Mouse (Mus musculus): ENCODE results near the gene Chrna9. TPM values are rescaled to one million over a fixed set of nuclear protein-coding genes. Genes with fewer than 3 reads are reported as not detected.
A peak's percentile ranks its signal among the peaks of the same experiment; 100 is the strongest.

Chrna9 gene
- total RNA-seq (2014; fragmentation: Nextera tagmentation) (not detected in 2 replicates), total RNA-seq (2017) (not detected in 2 replicates)

GRCm38 (mm10) chr5:65934783-65935182 is at the start of gene Chrna9:
TSS of gene Chrna9 (plus strand) at chr5:65934921.
- ATAC-seq (replicated peaks; ENCODE audit: poor library complexity, severe bottlenecking), result no peak

GRCm38 (mm10) chr5:65885699-65886443 is 48.9 kb upstream of the Chrna9 start:
- ATAC-seq (replicated peaks; ENCODE audit: poor library complexity, severe bottlenecking), result no peak

DNA sequence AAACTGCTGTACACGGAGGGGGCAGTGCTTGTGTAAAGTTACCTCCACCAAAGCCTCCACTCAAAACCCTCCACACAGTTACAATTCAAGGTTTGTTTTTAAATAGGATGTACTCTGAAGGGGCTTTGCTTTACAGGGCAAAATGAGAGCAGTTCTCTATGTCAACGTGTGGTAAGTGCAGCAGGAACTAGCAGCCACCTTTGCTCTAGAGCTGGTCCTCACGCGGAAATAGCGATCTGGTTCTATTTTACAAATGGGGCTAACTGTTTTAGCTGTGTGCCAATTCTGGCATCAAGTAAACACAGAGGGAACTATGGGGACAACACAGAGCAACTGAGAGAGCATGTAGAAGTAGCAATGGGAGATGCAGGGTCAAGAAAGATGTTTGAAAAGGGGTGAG is 46.6 kb upstream of the Chrna9 start:
- no peak for ATAC-seq (replicated peaks; ENCODE audit: poor library complexity, severe bottlenecking)

DNA sequence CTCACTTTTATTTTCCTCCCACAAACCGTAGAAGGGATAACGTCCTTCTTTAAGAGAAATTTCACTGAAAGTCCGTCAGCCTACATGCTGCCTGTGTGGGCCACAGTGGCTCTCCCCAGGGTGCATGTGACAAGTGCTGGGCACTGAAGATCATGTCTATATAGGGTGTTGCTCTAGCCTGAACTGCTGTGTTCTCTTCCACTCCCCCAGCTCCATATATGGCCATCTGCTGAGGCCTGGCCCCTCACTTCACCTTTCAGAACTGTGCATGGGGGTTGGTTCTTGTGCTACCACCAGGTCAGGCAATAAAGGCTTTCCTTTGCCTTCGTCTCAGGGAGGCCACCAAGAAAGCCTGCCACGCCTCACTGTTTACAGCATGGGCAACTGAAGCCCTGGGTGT is 45.7 kb upstream of the Chrna9 start:
- peak; percentile 33; the same call in 1 of the 2 replicates for ATAC-seq (replicated peaks; ENCODE audit: poor library complexity, severe bottlenecking)

DNA sequence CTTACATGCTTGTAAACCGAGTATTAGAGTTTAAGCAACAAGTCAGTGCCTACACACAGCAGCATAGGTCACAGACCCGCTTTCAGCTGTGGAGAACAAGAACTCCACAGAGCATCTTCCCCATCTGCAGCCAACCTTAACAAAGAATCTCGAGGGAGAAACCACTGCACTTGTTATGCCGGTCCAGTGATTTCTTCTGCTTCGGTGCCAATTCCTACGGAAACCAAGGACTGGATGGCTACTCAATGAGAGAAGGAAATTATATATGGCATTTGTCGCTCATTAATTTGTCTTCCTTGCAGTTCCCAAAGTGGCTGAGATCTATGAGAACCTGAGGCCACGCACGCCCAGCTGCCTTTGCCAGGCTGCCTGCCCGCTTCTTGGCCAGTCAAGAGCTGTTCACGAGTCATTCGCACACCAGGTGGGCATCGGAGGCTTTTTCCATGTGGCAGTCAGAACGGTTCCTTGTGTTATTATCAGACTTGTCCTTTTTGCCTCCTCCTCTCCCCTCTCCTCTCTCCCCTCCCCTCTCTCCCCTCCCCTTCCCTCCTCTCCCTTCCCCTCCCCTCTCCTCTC is 43.4 kb upstream of the Chrna9 start:
- no peak for ATAC-seq (replicated peaks; ENCODE audit: poor library complexity, severe bottlenecking)

- ATAC-seq (replicated peaks; ENCODE audit: poor library complexity, severe bottlenecking), result no peak
Measured at GRCm38 (mm10) chr5:65895121-65895692, 39.5 kb upstream of the Chrna9 start.

- no peak for ATAC-seq (replicated peaks; ENCODE audit: poor library complexity, severe bottlenecking)
Measured at GRCm38 (mm10) chr5:65895764-65896163, 39.0 kb upstream of the Chrna9 start.

DNA sequence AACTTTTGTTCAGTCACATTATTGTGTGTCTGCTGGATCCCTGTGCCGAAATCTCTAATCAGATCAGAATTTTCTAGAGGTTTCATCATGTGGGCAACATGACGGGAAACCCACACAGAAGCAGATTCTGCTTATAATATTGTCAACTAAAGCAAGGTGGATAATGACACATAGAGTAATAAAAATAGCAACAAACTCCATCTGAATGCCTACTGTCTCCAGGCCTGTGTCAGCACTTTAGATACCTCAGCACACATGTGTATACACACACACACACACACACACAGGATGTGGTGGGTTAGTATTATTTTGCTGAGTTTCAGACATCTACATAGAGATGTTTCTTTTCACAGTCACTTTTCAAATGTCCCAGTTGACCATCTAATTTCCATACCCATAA is 37.0 kb upstream of the Chrna9 start:
- ATAC-seq (replicated peaks; ENCODE audit: poor library complexity, severe bottlenecking), result no peak

GRCm38 (mm10) chr5:65898683-65899082 is 36.0 kb upstream of the Chrna9 start:
- peak; percentile 8; the same call in 1 of the 2 replicates for ATAC-seq (replicated peaks; ENCODE audit: poor library complexity, severe bottlenecking)

- ATAC-seq (replicated peaks; ENCODE audit: poor library complexity, severe bottlenecking), result no peak
Measured at GRCm38 (mm10) chr5:65900113-65900512, 34.6 kb upstream of the Chrna9 start.

GRCm38 (mm10) chr5:65900862-65901265 is 33.9 kb upstream of the Chrna9 start:
- ATAC-seq (replicated peaks; ENCODE audit: poor library complexity, severe bottlenecking), result peak; percentile 92

- ATAC-seq (replicated peaks; ENCODE audit: poor library complexity, severe bottlenecking), result no peak
Measured at GRCm38 (mm10) chr5:65901868-65902418, 32.8 kb upstream of the Chrna9 start.

GRCm38 (mm10) chr5:65902811-65903210 is 31.9 kb upstream of the Chrna9 start:
- no peak for ATAC-seq (replicated peaks; ENCODE audit: poor library complexity, severe bottlenecking)

DNA sequence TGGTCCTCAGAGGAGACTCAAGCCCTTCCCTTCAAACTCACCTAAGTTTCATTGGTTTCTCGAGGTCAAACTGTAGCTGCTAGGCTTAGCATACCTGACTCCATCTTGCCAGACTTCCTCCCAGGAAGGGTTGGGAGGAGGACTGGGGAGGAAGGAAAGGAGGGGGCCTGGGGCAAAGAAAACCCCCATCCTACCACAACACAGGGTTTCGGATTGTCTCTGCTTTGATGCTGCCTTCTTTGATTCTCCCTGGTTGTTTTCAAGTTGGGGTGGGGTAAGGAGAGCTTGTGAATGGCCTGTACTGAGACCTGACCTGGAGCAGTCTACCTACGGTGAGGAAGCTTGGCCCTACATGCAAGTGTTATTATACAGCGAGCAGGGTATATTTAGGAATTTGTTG is 30.2 kb upstream of the Chrna9 start:
- no peak for ATAC-seq (replicated peaks; ENCODE audit: poor library complexity, severe bottlenecking)

DNA sequence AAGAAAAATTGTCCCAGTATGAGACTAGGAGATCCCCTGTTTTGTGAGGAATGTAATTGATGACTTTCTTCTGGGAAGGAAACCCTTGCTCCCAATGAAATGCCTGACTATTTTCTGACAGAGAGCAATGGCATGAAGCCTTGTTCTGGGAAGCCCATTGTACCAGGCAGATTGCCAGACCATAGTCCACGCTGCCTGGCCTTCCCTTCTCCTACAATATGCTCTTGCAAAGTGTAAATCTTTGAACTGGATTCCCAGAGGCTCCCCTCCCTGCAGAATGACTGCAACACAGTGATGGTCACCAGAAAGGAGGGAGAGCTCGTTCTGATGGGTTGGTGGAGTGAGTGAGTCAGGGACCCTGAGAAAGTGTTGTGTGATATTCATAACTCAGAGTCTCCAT is 26.0 kb upstream of the Chrna9 start:
- ATAC-seq (replicated peaks; ENCODE audit: poor library complexity, severe bottlenecking), result no peak

DNA sequence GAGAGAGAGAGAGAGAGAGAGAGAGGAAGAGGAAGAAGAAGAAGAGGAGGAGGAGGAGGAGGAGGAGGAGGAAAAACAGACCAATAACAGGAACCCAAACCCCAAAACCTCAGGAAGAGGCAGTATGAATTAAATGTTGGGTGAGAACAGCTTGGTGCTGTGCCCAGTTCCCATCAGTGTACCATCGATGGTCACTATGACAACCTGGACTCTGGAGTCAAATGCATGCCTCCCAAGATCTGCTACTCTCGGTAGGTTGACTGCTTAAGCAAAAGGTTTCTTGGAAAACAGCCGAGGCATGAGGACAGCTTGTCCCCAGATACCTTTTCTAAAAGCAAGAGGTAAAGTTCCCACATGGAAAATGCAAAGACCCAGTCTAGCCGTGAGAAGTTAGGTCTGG is 25.4 kb upstream of the Chrna9 start:
- ATAC-seq (replicated peaks; ENCODE audit: poor library complexity, severe bottlenecking), result no peak

DNA sequence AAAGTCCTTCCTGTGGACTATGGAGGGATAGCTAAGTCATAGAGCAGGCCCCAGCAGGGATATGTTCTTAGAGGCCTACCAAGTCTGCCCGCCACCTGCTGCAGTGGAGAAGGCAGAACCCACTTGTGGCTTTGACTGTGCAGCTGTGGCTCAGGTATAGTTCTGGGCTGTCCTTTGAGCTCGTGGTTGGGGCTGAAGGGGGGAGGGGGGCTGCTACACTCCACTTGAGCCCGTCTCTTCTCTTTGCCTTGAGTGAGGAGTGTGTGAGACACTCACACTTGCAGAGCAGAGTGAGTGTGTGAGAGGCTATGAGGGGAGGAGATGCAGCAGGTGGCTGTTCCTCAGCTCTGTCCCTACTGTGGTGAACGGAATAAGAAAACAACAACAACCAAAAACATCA is 24.3 kb upstream of the Chrna9 start:
- ATAC-seq (replicated peaks; ENCODE audit: poor library complexity, severe bottlenecking), result no peak; the same call in 1 of the 2 replicates

DNA sequence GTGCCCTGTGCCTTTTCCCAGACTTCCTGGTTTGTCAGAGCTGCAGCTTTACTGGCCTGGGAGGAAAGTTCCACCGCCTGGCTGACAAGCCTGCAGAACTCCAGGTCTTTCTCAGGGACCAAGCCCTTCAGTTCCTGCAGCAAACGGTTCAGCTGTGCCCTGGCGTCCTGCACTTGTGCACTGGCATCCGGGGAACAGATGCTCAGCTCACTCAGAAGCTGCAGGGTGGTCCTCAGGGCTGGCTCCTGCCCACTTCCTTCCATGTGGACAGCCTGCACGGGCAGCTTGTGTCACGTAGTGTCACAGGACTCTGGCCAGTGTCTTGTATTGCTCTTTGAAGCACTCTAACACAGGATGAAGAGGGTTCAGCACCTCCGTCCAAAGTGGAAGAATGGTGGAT is 23.0 kb upstream of the Chrna9 start:
- ATAC-seq (replicated peaks; ENCODE audit: poor library complexity, severe bottlenecking), result peak; percentile 75

DNA sequence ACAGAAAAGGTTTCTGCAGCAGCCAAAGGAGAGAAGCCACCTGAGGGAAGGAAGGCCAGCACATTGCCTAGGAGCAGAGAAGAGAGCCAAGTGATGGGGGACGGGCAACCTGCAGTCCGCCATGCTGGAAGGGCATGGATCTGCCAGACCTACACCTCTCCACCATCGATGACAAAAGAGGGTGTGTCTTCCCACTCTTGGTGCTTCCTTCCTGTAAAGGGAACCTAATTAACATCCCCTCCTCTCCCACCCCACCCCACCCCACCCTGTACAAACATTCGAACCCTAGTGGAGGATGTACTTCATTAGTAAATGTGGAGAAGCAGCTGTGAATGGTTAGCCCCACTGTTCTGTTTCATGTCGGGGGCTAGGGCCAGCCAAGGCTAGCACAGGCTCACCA is 22.5 kb upstream of the Chrna9 start:
- no peak for ATAC-seq (replicated peaks; ENCODE audit: poor library complexity, severe bottlenecking)

DNA sequence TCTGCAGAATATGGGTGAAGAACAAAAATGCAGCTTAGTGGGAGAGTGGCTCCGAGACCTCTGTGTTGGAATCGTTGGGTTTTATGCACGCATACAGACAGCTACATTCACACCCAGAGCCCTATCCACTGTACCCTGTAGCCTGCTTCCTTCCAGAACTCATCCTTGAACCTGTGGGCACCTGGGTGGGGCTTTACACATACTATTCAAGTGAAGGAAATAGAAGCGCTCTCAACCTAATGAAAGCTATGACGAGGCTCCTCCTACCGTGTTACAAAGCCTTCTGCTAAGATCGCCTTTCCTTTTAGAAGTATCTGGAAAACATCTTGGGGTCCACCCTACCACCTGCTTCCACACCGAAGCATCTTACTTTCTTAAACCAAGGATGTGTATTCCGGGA is 21.6 kb upstream of the Chrna9 start:
- ATAC-seq (replicated peaks; ENCODE audit: poor library complexity, severe bottlenecking), result no peak

DNA sequence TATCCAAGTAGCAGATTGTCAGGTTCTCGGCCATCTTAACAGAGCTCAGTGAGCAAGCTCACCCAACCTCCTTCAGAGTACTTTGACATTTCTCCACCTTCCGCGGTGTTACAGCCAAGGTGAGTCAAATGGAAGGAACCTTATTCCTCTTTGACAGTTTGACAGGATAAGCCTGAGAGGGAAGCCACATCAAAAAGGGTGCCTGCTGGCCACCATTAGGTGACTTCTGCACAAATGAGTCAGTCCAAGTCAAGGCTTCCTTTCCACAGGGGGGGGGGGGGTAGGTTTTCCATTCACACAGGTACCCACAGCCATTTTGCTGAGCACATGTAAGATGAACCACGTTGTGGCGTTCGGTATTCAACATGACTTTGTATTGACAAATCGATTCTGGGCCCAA is 20.4 kb upstream of the Chrna9 start:
- ATAC-seq (replicated peaks; ENCODE audit: poor library complexity, severe bottlenecking), result no peak

All from granulocyte monocyte progenitor cell, adult 5-6 weeks (primary cell).